Mouse (Mus musculus): ENCODE measurements around the gene Ckap5. TPM values are rescaled to one million over a fixed set of nuclear protein-coding genes. Genes with fewer than 3 reads are reported as not detected.

Gene Ckap5
- polyA plus RNA-seq, 1 experiment = 13.9 TPM

- Histone ChIP-seq H3K4me3 (ENCODE audit: insufficient read depth, poor library complexity, severe bottlenecking) (no peak overlapping the region), H3K27me3 (ENCODE audit: control insufficient read depth, insufficient read depth, insufficient read length) (no peaks in the 10 kb centered on the region), H3K79me2 (ENCODE audit: control insufficient read depth, insufficient read depth) (no peaks in the 10 kb centered on the region), H3K79me3 (ENCODE audit: low read depth) (no peaks in the 10 kb centered on the region), H3ac (ENCODE audit: control insufficient read depth, insufficient read length, low read depth) (no peak overlapping the region), H3K36me3 (ENCODE audit: control insufficient read depth, insufficient read depth) (peaks cover 71% of the 10 kb centered on the region)
- TF ChIP-seq USF1 (IDR thresholded peaks at IDR 0.05; ENCODE audit: low read depth) (no peak), MYOD1 (IDR thresholded peaks at IDR 0.05; ENCODE audit: control insufficient read depth, insufficient read length, low read depth) (no peak), MAX (IDR thresholded peaks at IDR 0.05) (no peak), MYOG (IDR thresholded peaks at IDR 0.05; ENCODE audit: control insufficient read depth, extremely low read depth, insufficient read length) (no peak), CTCF (IDR thresholded peaks at IDR 0.05; ENCODE audit: control insufficient read depth, insufficient read depth, insufficient read length) (no peak), FOSL1 (IDR thresholded peaks at IDR 0.05; ENCODE audit: insufficient read depth, low read length, poor library complexity, severe bottlenecking) (no peak), CEBPB (IDR thresholded peaks at IDR 0.05; ENCODE audit: low read depth) (no peak)
Observed at GRCm38 (mm10) chr2:91666386-91666910, 139.9 kb downstream of the Ckap5 start.

DNA sequence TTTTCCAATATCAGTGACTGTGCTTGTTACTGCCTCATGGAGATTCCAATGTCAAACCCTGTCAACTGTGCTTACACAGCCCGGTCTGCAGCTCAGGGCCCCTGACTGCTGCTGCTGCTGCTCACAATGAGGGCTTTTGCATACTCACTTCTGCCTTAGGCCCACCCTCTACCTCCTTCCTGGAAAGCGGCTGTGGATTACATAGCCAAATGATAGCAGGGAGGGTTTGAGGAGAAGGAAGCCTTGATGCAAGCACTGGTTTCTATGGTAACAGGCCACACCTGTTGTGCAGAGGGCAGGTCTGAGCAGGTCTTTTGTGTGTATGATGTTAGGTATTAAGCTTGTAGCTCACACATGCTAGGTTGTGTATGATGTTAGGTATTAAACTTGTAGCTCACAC is 141.2 kb downstream of the Ckap5 start:
- TF ChIP-seq CEBPB (IDR thresholded peaks at IDR 0.05; ENCODE audit: low read depth) = no peak
- no peak for TF ChIP-seq USF1 (IDR thresholded peaks at IDR 0.05; ENCODE audit: low read depth)
- TF ChIP-seq MYOG (IDR thresholded peaks at IDR 0.05; ENCODE audit: control insufficient read depth, extremely low read depth, insufficient read length) = no peak
- TF ChIP-seq CTCF (IDR thresholded peaks at IDR 0.05; ENCODE audit: control insufficient read depth, insufficient read depth, insufficient read length) = no peak
- TF ChIP-seq MYOD1 (IDR thresholded peaks at IDR 0.05; ENCODE audit: control insufficient read depth, insufficient read length, low read depth) = no peak
- no peak for TF ChIP-seq FOSL1 (IDR thresholded peaks at IDR 0.05; ENCODE audit: insufficient read depth, low read length, poor library complexity, severe bottlenecking)
- TF ChIP-seq MAX (IDR thresholded peaks at IDR 0.05) = no peak

DNA sequence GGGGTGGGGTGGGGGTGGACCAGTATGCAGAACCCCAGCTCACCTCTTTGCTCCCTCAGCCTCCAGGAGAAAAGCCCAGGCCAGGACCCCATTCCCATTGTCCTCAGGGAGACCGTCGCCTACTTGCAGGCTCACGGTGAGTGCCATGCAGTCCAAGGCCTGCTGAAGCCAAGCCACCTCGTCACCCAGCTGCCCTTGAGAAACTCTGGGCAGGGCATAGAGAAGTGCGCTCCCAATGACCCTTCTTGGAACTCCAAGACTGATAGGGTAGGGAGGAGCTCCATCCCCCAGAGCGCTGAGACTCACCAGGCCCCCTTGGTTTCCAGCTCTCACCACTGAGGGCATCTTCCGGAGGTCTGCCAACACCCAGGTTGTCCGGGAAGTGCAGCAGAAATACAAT is 142.8 kb downstream of the Ckap5 start:
- Histone ChIP-seq H3K36me3 (ENCODE audit: control insufficient read depth, insufficient read depth) (peaks cover 79% of the 10 kb centered on the region), H3K79me3 (ENCODE audit: low read depth) (no peaks in the 10 kb centered on the region), H3K4me3 (ENCODE audit: insufficient read depth, poor library complexity, severe bottlenecking) (no peak overlapping the region), H3ac (ENCODE audit: control insufficient read depth, insufficient read length, low read depth) (no peak overlapping the region), H3K79me2 (ENCODE audit: control insufficient read depth, insufficient read depth) (no peaks in the 10 kb centered on the region), H3K27me3 (ENCODE audit: control insufficient read depth, insufficient read depth, insufficient read length) (no peaks in the 10 kb centered on the region)
- no peak for TF ChIP-seq MAX (IDR thresholded peaks at IDR 0.05)
- TF ChIP-seq MYOG (IDR thresholded peaks at IDR 0.05; ENCODE audit: control insufficient read depth, extremely low read depth, insufficient read length) = no peak
- no peak for TF ChIP-seq MYOD1 (IDR thresholded peaks at IDR 0.05; ENCODE audit: control insufficient read depth, insufficient read length, low read depth)
- TF ChIP-seq CTCF (IDR thresholded peaks at IDR 0.05; ENCODE audit: control insufficient read depth, insufficient read depth, insufficient read length) = no peak
- TF ChIP-seq CEBPB (IDR thresholded peaks at IDR 0.05; ENCODE audit: low read depth) = no peak
- TF ChIP-seq USF1 (IDR thresholded peaks at IDR 0.05; ENCODE audit: low read depth) = no peak
- TF ChIP-seq FOSL1 (IDR thresholded peaks at IDR 0.05; ENCODE audit: insufficient read depth, low read length, poor library complexity, severe bottlenecking) = no peak

More for the DNA sequence above, 141.2 kb downstream of the Ckap5 start:
- peaks cover 81% of the 10 kb centered on the region for H3K36me3 ChIP-seq (ENCODE audit: control insufficient read depth, insufficient read depth)
- H3ac ChIP-seq (ENCODE audit: control insufficient read depth, insufficient read length, low read depth) = no peak overlapping the region
- no peak overlapping the region for H3K4me3 ChIP-seq (ENCODE audit: insufficient read depth, poor library complexity, severe bottlenecking)
- H3K27me3 ChIP-seq (ENCODE audit: control insufficient read depth, insufficient read depth, insufficient read length) = no peaks in the 10 kb centered on the region
- no peaks in the 10 kb centered on the region for H3K79me3 ChIP-seq (ENCODE audit: low read depth)
- no peaks in the 10 kb centered on the region for H3K79me2 ChIP-seq (ENCODE audit: control insufficient read depth, insufficient read depth)

- Histone ChIP-seq H3K79me2 (ENCODE audit: control insufficient read depth, insufficient read depth) (no peaks in the 10 kb centered on the region), H3K4me3 (ENCODE audit: insufficient read depth, poor library complexity, severe bottlenecking) (no peak overlapping the region), H3ac (ENCODE audit: control insufficient read depth, insufficient read length, low read depth) (no peak overlapping the region), H3K79me3 (ENCODE audit: low read depth) (no peaks in the 10 kb centered on the region), H3K27me3 (ENCODE audit: control insufficient read depth, insufficient read depth, insufficient read length) (no peaks in the 10 kb centered on the region), H3K36me3 (ENCODE audit: control insufficient read depth, insufficient read depth) (peaks cover 78% of the 10 kb centered on the region)
- TF ChIP-seq CTCF (IDR thresholded peaks at IDR 0.05; ENCODE audit: control insufficient read depth, insufficient read depth, insufficient read length) (no peak), MYOG (IDR thresholded peaks at IDR 0.05; ENCODE audit: control insufficient read depth, extremely low read depth, insufficient read length) (no peak), USF1 (IDR thresholded peaks at IDR 0.05; ENCODE audit: low read depth) (no peak), MYOD1 (IDR thresholded peaks at IDR 0.05; ENCODE audit: control insufficient read depth, insufficient read length, low read depth) (no peak), CEBPB (IDR thresholded peaks at IDR 0.05; ENCODE audit: low read depth) (no peak), FOSL1 (IDR thresholded peaks at IDR 0.05; ENCODE audit: insufficient read depth, low read length, poor library complexity, severe bottlenecking) (no peak), MAX (IDR thresholded peaks at IDR 0.05) (no peak)
Observed at GRCm38 (mm10) chr2:91670038-91670437, 143.5 kb downstream of the Ckap5 start.

Other genes with a start within 250 kb of the Ckap5 start
- gene 1110051M20Rik, start 82.1 kb upstream of the Ckap5 start, polyA plus RNA-seq (2012; fragmentation: generic; extraction: Trizol) = 27.5 TPM
- 5.6 TPM for gene Lrp4, start 69.3 kb upstream of the Ckap5 start, polyA plus RNA-seq (2012; fragmentation: generic; extraction: Trizol)
- 0.04 TPM for gene F2, start 109.7 kb downstream of the Ckap5 start, polyA plus RNA-seq (2012; fragmentation: generic; extraction: Trizol)
- 7.4 TPM for gene Zfp408, start 123.0 kb downstream of the Ckap5 start, polyA plus RNA-seq (2012; fragmentation: generic; extraction: Trizol)
- 71.7 TPM for gene Arhgap1, start 123.1 kb downstream of the Ckap5 start, polyA plus RNA-seq (2012; fragmentation: generic; extraction: Trizol)
- gene Atg13, start 183.8 kb downstream of the Ckap5 start, polyA plus RNA-seq (2012; fragmentation: generic; extraction: Trizol) = 12.9 TPM
- 3.8 TPM for gene Harbi1, start 184.1 kb downstream of the Ckap5 start, polyA plus RNA-seq (2012; fragmentation: generic; extraction: Trizol)
- gene Ambra1, start 203.4 kb downstream of the Ckap5 start, polyA plus RNA-seq (2012; fragmentation: generic; extraction: Trizol) = 14.3 TPM